Mouse (Mus musculus) ES-E14 (cell line): ENCODE measurements at regions not wholly inside any gene's neighbourhood (a gene's known extent, or its start where the extent isn't known, plus 50 kb on each side); places are given as distances from the start of the nearest gene placed in this dataset.

Experiments used
- HCFC1 ChIP-seq: IDR thresholded peaks from 2 replicates; pipeline ENCODE4 v1.6.1; 2012; ENCODE audit warnings: low read length, inconsistent platforms, borderline replicate concordance; ENCODE audit not compliant: insufficient read depth
- MAFK ChIP-seq: IDR thresholded peaks from 2 replicates; pipeline ENCODE4 v1.6.1; 2014; ENCODE audit warnings: mild to moderate bottlenecking, low read depth, low read length, inconsistent platforms; ENCODE audit not compliant: insufficient read depth
- ZNF384 ChIP-seq: IDR thresholded peaks from 2 replicates; pipeline ENCODE4 v1.6.1; 2012; ENCODE audit warnings: low read depth, low read length, inconsistent platforms

DNA sequence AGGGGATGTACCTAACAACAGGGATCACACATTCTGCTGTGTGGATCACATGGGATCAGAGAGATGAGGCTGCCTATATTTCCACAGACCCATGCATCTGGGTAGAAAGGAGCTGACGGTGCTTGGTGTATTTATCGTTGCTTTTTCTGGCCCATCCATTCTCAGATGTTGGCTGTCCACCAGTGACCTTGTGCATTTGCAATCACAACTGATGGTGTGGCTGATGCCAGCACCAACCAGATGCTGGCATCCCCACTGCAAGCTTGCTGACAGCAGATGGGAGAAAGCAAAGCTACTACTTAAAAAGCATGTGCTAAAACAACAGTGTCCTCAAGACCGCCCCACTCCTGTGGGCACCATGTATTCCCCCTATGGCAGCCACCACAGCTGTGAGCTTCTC is 198.3 kb upstream of the Dapk1 start:
- no peak for TF ChIP-seq ZNF384
- no peak for TF ChIP-seq MAFK
- no peak for TF ChIP-seq HCFC1
